20 mouse cellular contexts compared by ENCODE assay signal in the genomic region with DNA sequence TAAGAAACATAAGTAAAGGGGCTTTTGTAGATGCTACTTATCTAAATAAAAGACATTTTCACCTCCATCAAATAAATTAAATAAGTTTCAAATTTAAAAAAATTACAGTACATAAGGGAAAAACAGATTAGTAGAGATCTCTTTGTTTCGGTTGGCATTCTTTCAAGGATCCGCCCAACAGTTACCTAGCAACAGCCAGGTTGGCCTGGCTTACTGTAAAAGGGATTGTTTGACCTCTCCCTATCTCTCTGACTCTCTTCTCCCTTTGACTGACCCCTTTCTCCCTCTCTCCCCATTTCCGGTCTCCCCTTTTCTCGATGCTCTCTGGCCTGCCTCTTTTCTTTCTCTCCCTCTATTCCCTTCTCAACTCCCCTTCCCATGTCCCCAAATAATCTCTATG.
DNase-seq lines count a peak whose midpoint lies in the region; TF ChIP-seq lines count a peak whose summit lies in the region.
"Had no signal": no experiment of that assay in that cellular context is flagged by ENCODE, and none has a peak within 500 bp of the region (broad histone marks: within the 10 kb centered on the region; RNA-seq: fewer than 3 reads in every experiment).

No protein-coding gene starts in this region.

- H3K27me3 ChIP-seq in heart, embryonic 10.5 days (ENCODE audit: insufficient read depth, poor library complexity, severe bottlenecking): no peaks in the 10 kb centered on the region
- no peaks in the 10 kb centered on the region for H3K27me3 ChIP-seq in kidney, adult 2 months (replicated peaks; ENCODE audit: control insufficient read depth, insufficient read depth, low read length)
- H3K27me3 ChIP-seq in embryonic facial prominence, embryonic 10.5 days (replicated peaks; ENCODE audit: low read depth, poor library complexity, severe bottlenecking): no peaks in the 10 kb centered on the region
- H3K27me3 ChIP-seq: liver, embryonic 12.5 days; lung, embryonic 15.5 days had no signal

- H3K9me3 ChIP-seq in heart, embryonic 10.5 days: no peaks in the 10 kb centered on the region
- H3K9me3 ChIP-seq in embryonic facial prominence, embryonic 10.5 days: no peaks in the 10 kb centered on the region
- H3K9me3 ChIP-seq: G1E; limb, embryonic 10.5 days; liver, embryonic 12.5 days; lung, embryonic 15.5 days had no signal

- 75% methylated on average over 4 of the region's 4 CpGs for WGBS in heart, embryonic 10.5 days
- WGBS in kidney, adult 2 months: 77% methylated on average over 4 of the region's 4 CpGs
- 62% methylated on average over 4 of the region's 4 CpGs for WGBS in embryonic facial prominence, embryonic 10.5 days

- H3K4me3 ChIP-seq in heart, embryonic 10.5 days: no peak overlapping the region
- H3K4me3 ChIP-seq in kidney, adult 2 months (ENCODE audit: insufficient read depth, low read depth, low read length): no peak overlapping the region
- H3K4me3 ChIP-seq in embryonic facial prominence, embryonic 10.5 days: no peak overlapping the region
- H3K4me3 ChIP-seq: limb, embryonic 10.5 days; liver, embryonic 12.5 days; lung, embryonic 15.5 days had no signal

- TF ChIP-seq CTCF in kidney, adult 2 months (conservative IDR thresholded peaks at IDR 0.05; ENCODE audit: insufficient read depth, insufficient read length, low read depth, low read length): no peak

- H3K4me1 ChIP-seq in heart, embryonic 10.5 days: peaks cover 27% of the 10 kb centered on the region
- H3K4me1 ChIP-seq in kidney, adult 2 months (ENCODE audit: control insufficient read depth, insufficient read depth, low read length): peaks cover 10% of the 10 kb centered on the region
- peaks cover 26% of the 10 kb centered on the region for H3K4me1 ChIP-seq in embryonic facial prominence, embryonic 10.5 days
- H3K4me1 ChIP-seq: liver, embryonic 12.5 days had no signal

- intact Hi-C loops in heart, postnatal 25 days (cut with DNase I): loop anchor here (10.0 kb wide), 1 partner anchor 354 kb away; no protein-coding TSS in a partner anchor

- H3K27ac ChIP-seq in heart, embryonic 10.5 days: peak overlapping the region; percentile 91; the same call in 1 of the 2 replicates
- H3K27ac ChIP-seq in kidney, adult 2 months (ENCODE audit: insufficient read depth, low read depth, low read length): no peak overlapping the region
- H3K27ac ChIP-seq in embryonic facial prominence, embryonic 10.5 days (replicated peaks): peak overlapping the region; percentile 52
- H3K27ac ChIP-seq: liver, embryonic 12.5 days had no signal

- no peak for TF ChIP-seq POLR2A in kidney, adult 2 months (IDR thresholded peaks at IDR 0.05; ENCODE audit: low read depth, low read length)

- no peak for DNase-seq in heart, embryonic 10.5 days (ENCODE audit: low spot score)
- DNase-seq in heart, postnatal 25 days (ENCODE audit: low spot score): no peak
- peak; percentile 8 for DNase-seq in kidney, adult 2 months
- no peak for DNase-seq in kidney, postnatal 4 days
- DNase-seq in ES-CJ7 (ENCODE audit: low read depth, low spot score): peak; percentile 72
- DNase-seq in embryonic facial prominence, embryonic 10.5 days (ENCODE audit: low spot score): no peak
- DNase-seq in ovary, adult 18-20 months (ENCODE audit: low spot score): no peak
- no peak for DNase-seq in layer of hippocampus, postnatal 36 days
- DNase-seq: adrenal gland, adult 8-10 months; B cell, adult 2 months; cerebellum, adult 11-12 months; forebrain, postnatal 0 days; kidney, adult 18-20 months; kidney, postnatal 36 days; right cerebral cortex, postnatal 25 days; thymus, postnatal 36 days had no signal

- no peaks in the 10 kb centered on the region for H3K36me3 ChIP-seq in heart, embryonic 10.5 days
- no peaks in the 10 kb centered on the region for H3K36me3 ChIP-seq in kidney, adult 2 months (ENCODE audit: control insufficient read depth, insufficient read depth, low read length)
- no peaks in the 10 kb centered on the region for H3K36me3 ChIP-seq in embryonic facial prominence, embryonic 10.5 days (replicated peaks)
- H3K36me3 ChIP-seq: G1E; limb, embryonic 10.5 days; liver, embryonic 12.5 days; lung, embryonic 15.5 days had no signal

Comparison
In these comparisons a context has a peak if more than half of its experiments do, and no peak if none do; other contexts are left out.
1. DNase-seq: peak in kidney, adult 2 months (single experiment) and ES-CJ7 (single experiment); none in heart, embryonic 10.5 days (single experiment), heart, postnatal 25 days (single experiment), kidney, postnatal 4 days (0 of 2), embryonic facial prominence, embryonic 10.5 days (single experiment), ovary, adult 18-20 months (single experiment) and layer of hippocampus, postnatal 36 days (0 of 2).